ENCODE assay signal across 10 mouse cellular contexts in genomic region chr6:124472801-124473200, GRCm38 (mm10). TPM values are rescaled to one million over a fixed set of nuclear protein-coding genes. Genes with fewer than 3 reads are reported as not detected.
DNase-seq lines count a peak whose midpoint lies in the region; ATAC-seq lines count a peak whose summit lies in the region.
"Had no signal": no experiment of that assay in that cellular context is flagged by ENCODE, and none has a peak within 500 bp of the region (broad histone marks: within the 10 kb centered on the region; RNA-seq: fewer than 3 reads in every experiment).

No protein-coding gene starts in this region.

- peaks cover 28% of the 10 kb centered on the region for H3K4me1 ChIP-seq in liver, embryonic 16.5 days (ENCODE audit: control insufficient read depth, low read depth, low read length)
- no peaks in the 10 kb centered on the region for H3K4me1 ChIP-seq in hindbrain, embryonic 16.5 days (ENCODE audit: control insufficient read depth, insufficient read depth, low read depth, low read length)
- H3K4me1 ChIP-seq: limb, embryonic 15.5 days had no signal

- intact Hi-C loops in heart, postnatal 25 days (cut with DNase I), result no loop called here

- peak overlapping the region; percentile 17 for H3K4me3 ChIP-seq in liver, embryonic 16.5 days (ENCODE audit: low read depth, low read length)
- no peak overlapping the region for H3K4me3 ChIP-seq in hindbrain, embryonic 16.5 days (ENCODE audit: low read length)
- H3K4me3 ChIP-seq: embryonic facial prominence, embryonic 15.5 days; limb, embryonic 15.5 days had no signal

- ATAC-seq in liver, embryonic 16.5 days (ENCODE audit: low read depth), result peak; percentile 35; the same call in 1 of the 2 replicates
- ATAC-seq in hindbrain, embryonic 16.5 days, result no peak

- H3K27me3 ChIP-seq in liver, embryonic 16.5 days (ENCODE audit: control insufficient read depth, insufficient read depth, low read depth, low read length), result no peaks in the 10 kb centered on the region
- H3K27me3 ChIP-seq in hindbrain, embryonic 16.5 days (replicated peaks; ENCODE audit: control insufficient read depth, insufficient read depth, low read length), result no peaks in the 10 kb centered on the region; the same call in 1 of the 2 replicates
- H3K27me3 ChIP-seq: embryonic facial prominence, embryonic 15.5 days; limb, embryonic 15.5 days had no signal

- peak; percentile 21 for DNase-seq in heart, adult 8-10 months (ENCODE audit: low spot score)
- no peak for DNase-seq in heart, postnatal 25 days (ENCODE audit: low spot score)
- DNase-seq in urinary bladder, postnatal 25 days (ENCODE audit: low spot score), result peak; percentile 51
- DNase-seq in urinary bladder, adult 18-20 months (ENCODE audit: low spot score in 2 of 2), result no peak
- DNase-seq in cerebellum, postnatal 36 days, result peak; percentile 65 to 70
- peak; percentile 52 for DNase-seq in testis, postnatal 14 days (ENCODE audit: low spot score)

- no peaks in the 10 kb centered on the region for H3K36me3 ChIP-seq in liver, embryonic 16.5 days (ENCODE audit: control insufficient read depth, insufficient read depth)
- H3K36me3 ChIP-seq in hindbrain, embryonic 16.5 days (ENCODE audit: control insufficient read depth, insufficient read depth, low read length), result no peaks in the 10 kb centered on the region
- H3K36me3 ChIP-seq: embryonic facial prominence, embryonic 15.5 days; limb, embryonic 15.5 days had no signal

- no peaks in the 10 kb centered on the region for H3K9me3 ChIP-seq in liver, embryonic 16.5 days (replicated peaks; ENCODE audit: control insufficient read depth, low read length)
- H3K9me3 ChIP-seq in hindbrain, embryonic 16.5 days (ENCODE audit: control insufficient read depth, low read length), result no peaks in the 10 kb centered on the region
- H3K9me3 ChIP-seq: embryonic facial prominence, embryonic 15.5 days; limb, embryonic 15.5 days had no signal

- peak overlapping the region; percentile 62; the same call in 1 of the 2 replicates for H3K27ac ChIP-seq in liver, embryonic 16.5 days (ENCODE audit: low read length)
- no peak overlapping the region for H3K27ac ChIP-seq in hindbrain, embryonic 16.5 days (ENCODE audit: low read depth, low read length)
- H3K27ac ChIP-seq: embryonic facial prominence, embryonic 15.5 days; limb, embryonic 15.5 days had no signal

- peak overlapping the region; percentile 49 for H3K4me2 ChIP-seq in liver, embryonic 16.5 days (ENCODE audit: low read depth, low read length)
- no peak overlapping the region for H3K4me2 ChIP-seq in hindbrain, embryonic 16.5 days (ENCODE audit: low read length)
- H3K4me2 ChIP-seq: embryonic facial prominence, embryonic 15.5 days; limb, embryonic 15.5 days had no signal

- 15% methylated on average over 6 of the region's 6 CpGs for WGBS in liver, embryonic 16.5 days (ENCODE audit: insufficient replicate concordance)
- WGBS in hindbrain, embryonic 16.5 days, result 37% methylated on average over 6 of the region's 6 CpGs

- no peak overlapping the region; the same call in 1 of the 2 replicates for H3K9ac ChIP-seq in liver, embryonic 16.5 days (ENCODE audit: low read depth, low read length)
- H3K9ac ChIP-seq in hindbrain, embryonic 16.5 days (ENCODE audit: low read depth, low read length), result no peak overlapping the region
- H3K9ac ChIP-seq: embryonic facial prominence, embryonic 15.5 days; limb, embryonic 15.5 days had no signal

RNA-seq across cellular contexts. Expression of gene Clstn3, which starts 8.2 kb away (rescaled TPM):
- total RNA-seq in heart, adult 8-10 months (2022), result 1 to 10 TPM in 1 of 4 experiments, under 1 TPM in 3; 0.24 to 1.4 (median 0.56) TPM
- 1 to 10 TPM in 1 of 2 experiments, under 1 TPM in 1; 0.49 to 1.5 TPM for total RNA-seq in heart, postnatal 25 days (2021)
- polyA plus RNA-seq in liver, embryonic 16.5 days (2015; fragmentation: Nextera tagmentation; extraction: Ambion mirVana), result 4.9 and 5.1 TPM in 2 replicates
- 174 and 180 TPM in 2 replicates for polyA plus RNA-seq in hindbrain, embryonic 16.5 days (2015; fragmentation: Nextera tagmentation; extraction: Ambion mirVana)

RNA-seq across cellular contexts. Expression of gene C1rl, which starts 20.1 kb away (rescaled TPM):
- total RNA-seq in heart, adult 8-10 months (2022), result 1 to 10 TPM; 1.1 to 2.1 (median 1.9) TPM
- total RNA-seq in heart, postnatal 25 days (2021), result 1 to 10 TPM; 1.1 to 1.3 TPM
- polyA plus RNA-seq in liver, embryonic 16.5 days (2015; fragmentation: Nextera tagmentation; extraction: Ambion mirVana), result 14.1 and 15.8 TPM in 2 replicates
- 0.26 and 0.39 TPM in 2 replicates for polyA plus RNA-seq in hindbrain, embryonic 16.5 days (2015; fragmentation: Nextera tagmentation; extraction: Ambion mirVana)

RNA-seq across cellular contexts. Expression of gene C1ra, which starts 39.4 kb away (rescaled TPM):
- 10 to 100 TPM; 11.2 to 14.1 (median 13.0) TPM for total RNA-seq in heart, adult 8-10 months (2022)
- 10 to 100 TPM; 10.7 to 11.6 TPM for total RNA-seq in heart, postnatal 25 days (2021)
- 26.7 and 30.1 TPM in 2 replicates for polyA plus RNA-seq in liver, embryonic 16.5 days (2015; fragmentation: Nextera tagmentation; extraction: Ambion mirVana)
- polyA plus RNA-seq in hindbrain, embryonic 16.5 days (2015; fragmentation: Nextera tagmentation; extraction: Ambion mirVana), result 0.23 and 0.70 TPM in 2 replicates

RNA-seq across cellular contexts. Expression of gene Pex5, which starts 57.9 kb away (rescaled TPM):
- 10 to 100 TPM; 21.3 to 25.4 (median 23.6) TPM for total RNA-seq in heart, adult 8-10 months (2022)
- 10 to 100 TPM; 26.2 to 26.9 TPM for total RNA-seq in heart, postnatal 25 days (2021)
- 27.1 and 28.2 TPM in 2 replicates for polyA plus RNA-seq in liver, embryonic 16.5 days (2015; fragmentation: Nextera tagmentation; extraction: Ambion mirVana)
- 64.4 and 67.0 TPM in 2 replicates for polyA plus RNA-seq in hindbrain, embryonic 16.5 days (2015; fragmentation: Nextera tagmentation; extraction: Ambion mirVana)

Comparison
In these comparisons a context has a peak if more than half of its experiments do, and no peak if none do; other contexts are left out.
1. DNase-seq: peak in heart, adult 8-10 months (single experiment), urinary bladder, postnatal 25 days (single experiment), cerebellum, postnatal 36 days (2 of 2) and testis, postnatal 14 days (single experiment); none in heart, postnatal 25 days (single experiment) and urinary bladder, adult 18-20 months (0 of 2).